Mouse (Mus musculus) forebrain, embryonic 15.5 days (tissue): ENCODE measurements around the gene Tet1. TPM values are rescaled to one million over a fixed set of nuclear protein-coding genes. Genes with fewer than 3 reads are reported as not detected.

Experiments
- ATAC-seq: fragments of 200-750 bp; cut with Nextera tagmentation; replicated peaks from 2 replicates; pipeline ENCODE4 v1.8.0; 2017; ENCODE audit warnings: mild to moderate bottlenecking, moderate TSS enrichment, moderate library complexity
- H3K27ac ChIP-seq: fragments of 300-500 bp; sonication (generic); replicated peaks from 2 replicates; pipeline ENCODE4 v1.5.1; 2015; ENCODE audit warnings: mild to moderate bottlenecking, inconsistent platforms
- H3K27me3 ChIP-seq: fragments of 300-500 bp; sonication (generic); 2 replicates; pipeline ENCODE4 v1.6.1; 2015; ENCODE audit warnings: inconsistent platforms
- H3K36me3 ChIP-seq: fragments of 300-500 bp; sonication (generic); 2 replicates; pipeline ENCODE4 v1.6.1; 2015; ENCODE audit warnings: mild to moderate bottlenecking, inconsistent platforms
- H3K4me1 ChIP-seq: fragments of 300-500 bp; sonication (generic); 2 replicates; pipeline ENCODE4 v1.6.1; 2015; ENCODE audit warnings: inconsistent platforms
- H3K4me2 ChIP-seq: fragments of 300-500 bp; sonication (generic); replicated peaks from 2 replicates; pipeline ENCODE4 v1.6.1; 2015; ENCODE audit warnings: mild to moderate bottlenecking, inconsistent platforms
- H3K4me3 ChIP-seq: fragments of 300-500 bp; sonication (generic); 2 replicates; pipeline ENCODE4 v1.5.1; 2015; ENCODE audit warnings: mild to moderate bottlenecking, inconsistent platforms
- H3K9ac ChIP-seq: fragments of 300-500 bp; sonication (generic); replicated peaks from 2 replicates; pipeline ENCODE4 v1.6.1; 2015; ENCODE audit warnings: mild to moderate bottlenecking, inconsistent platforms
- H3K9me3 ChIP-seq: fragments of 300-500 bp; sonication (generic); 2 replicates; pipeline ENCODE4 v1.6.1; 2016; ENCODE audit warnings: inconsistent platforms
- WGBS: fragments of 180-500 bp; shearing (Covaris S2); methylation state at CpG from one replicate; pipeline ENCODE4 v1.1.7; 2015; ENCODE audit warnings: mixed read lengths; 5-methylcytosine and 5-hydroxymethylcytosine counted together
- polyA plus RNA-seq: library from polyadenylated mRNA; unstranded; fragments of >200 nt; fragmentation: Nextera tagmentation; extraction: Ambion mirVana; gene quantifications from 2 replicates; pipeline ENCODE4 v1.2.1, GENCODE M21; 2015

The Tet1 gene
- polyA plus RNA-seq, 1 experiment from 2014 or later, result 35.0 TPM

DNA sequence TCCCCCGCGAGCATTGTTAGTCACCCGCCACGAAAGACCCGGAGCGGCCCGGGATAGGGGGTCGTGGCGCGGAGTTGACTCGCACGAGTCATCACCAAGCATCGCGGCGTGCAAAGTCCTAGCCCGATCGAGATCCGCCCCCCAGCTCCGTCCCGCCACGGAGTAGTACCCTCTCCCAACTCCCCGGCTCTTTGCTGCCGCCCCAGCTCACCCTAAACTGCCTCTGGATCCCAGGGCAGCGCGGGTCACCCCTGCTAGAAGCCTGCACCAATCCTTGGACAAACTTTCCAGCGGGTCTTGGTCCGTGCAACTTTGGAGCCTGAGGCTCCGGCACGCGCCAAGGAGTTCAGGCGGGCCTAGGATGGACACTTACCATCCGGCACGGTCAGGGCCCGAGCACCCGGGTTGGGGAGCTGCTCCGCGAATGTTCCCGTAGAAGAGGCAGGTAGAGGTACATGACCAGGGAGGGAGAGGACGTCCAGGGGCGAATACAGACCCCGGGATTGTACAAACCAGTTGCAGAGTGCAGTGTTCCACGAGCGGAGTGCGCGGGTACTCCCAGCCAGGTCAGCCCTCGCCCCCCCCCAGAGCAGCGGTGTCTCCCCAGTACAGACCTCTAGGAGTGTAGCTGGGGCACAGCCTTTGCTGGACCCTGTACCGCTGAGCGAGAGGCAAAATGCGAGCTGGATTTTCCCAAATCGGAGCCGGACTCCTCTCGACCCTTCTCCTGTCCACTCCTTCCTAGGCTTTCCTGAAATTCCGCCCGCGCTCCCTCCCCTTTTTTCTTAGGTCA lies 21.8 kb downstream of the Tet1 start:
- H3K27me3 ChIP-seq, result no peaks in the 10 kb centered on the region; the same call in 1 of the 2 replicates
- ATAC-seq, result peak; percentile 71
- under 1% methylated on average over 56 of the region's 56 CpGs for WGBS
- H3K4me1 ChIP-seq, result peaks cover 24% of the 10 kb centered on the region
- no peaks in the 10 kb centered on the region for H3K36me3 ChIP-seq
- peak overlapping the region; percentile 91 for H3K4me2 ChIP-seq
- H3K27ac ChIP-seq, result no peak overlapping the region
- H3K9me3 ChIP-seq, result no peaks in the 10 kb centered on the region
- H3K9ac ChIP-seq, result peak overlapping the region; percentile 36
- H3K4me3 ChIP-seq, result peak overlapping the region; percentile 44

DNA sequence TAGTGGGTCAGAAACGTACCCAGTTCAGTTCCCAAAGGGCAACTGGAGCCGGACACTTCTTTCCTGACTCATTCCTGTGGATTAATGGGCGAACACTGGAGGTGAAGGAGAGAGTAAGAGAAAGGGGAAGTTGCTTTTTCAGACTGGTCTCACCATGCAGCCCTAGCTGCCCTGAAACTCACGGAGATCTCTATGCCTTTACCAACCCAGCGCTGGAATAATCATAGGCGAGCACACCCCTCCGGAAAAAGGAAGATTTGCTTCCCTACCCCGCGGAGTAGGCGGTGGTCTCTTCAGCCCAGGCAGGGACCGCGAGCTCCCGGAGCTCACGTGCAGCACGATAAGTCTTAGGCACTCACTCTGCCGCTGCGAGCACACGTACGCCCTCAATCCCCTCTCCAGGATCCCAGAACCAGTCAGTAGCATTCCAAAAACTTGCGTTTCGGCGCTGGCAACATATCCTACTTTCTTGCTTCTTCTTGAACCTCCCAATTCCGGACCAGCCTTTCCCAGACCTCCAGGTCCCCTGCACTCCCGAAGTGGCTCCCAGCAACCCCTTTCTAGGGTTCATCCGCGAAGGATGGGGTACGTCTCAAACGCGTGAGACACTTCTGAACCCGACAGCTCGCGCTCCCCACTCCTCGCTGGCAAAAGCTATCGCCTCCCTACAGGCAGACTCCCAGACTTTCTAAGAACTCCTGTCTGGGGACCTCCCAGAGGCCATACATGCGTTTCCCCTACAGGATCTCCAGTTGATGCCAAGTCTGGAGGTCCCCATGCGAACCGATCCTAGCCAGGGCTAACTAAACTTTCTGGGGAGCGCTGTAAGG lies 22.6 kb downstream of the Tet1 start:
- H3K4me3 ChIP-seq, result peak overlapping the region; percentile 44
- peak overlapping the region; percentile 91 for H3K4me2 ChIP-seq
- H3K27ac ChIP-seq, result no peak overlapping the region
- no peaks in the 10 kb centered on the region for H3K36me3 ChIP-seq
- H3K4me1 ChIP-seq, result peaks cover 24% of the 10 kb centered on the region
- no peaks in the 10 kb centered on the region for H3K9me3 ChIP-seq
- no peaks in the 10 kb centered on the region; the same call in 1 of the 2 replicates for H3K27me3 ChIP-seq
- H3K9ac ChIP-seq, result peak overlapping the region; percentile 36
- WGBS, result under 1% methylated on average over 38 of the region's 38 CpGs
- ATAC-seq, result peak; percentile 43

DNA sequence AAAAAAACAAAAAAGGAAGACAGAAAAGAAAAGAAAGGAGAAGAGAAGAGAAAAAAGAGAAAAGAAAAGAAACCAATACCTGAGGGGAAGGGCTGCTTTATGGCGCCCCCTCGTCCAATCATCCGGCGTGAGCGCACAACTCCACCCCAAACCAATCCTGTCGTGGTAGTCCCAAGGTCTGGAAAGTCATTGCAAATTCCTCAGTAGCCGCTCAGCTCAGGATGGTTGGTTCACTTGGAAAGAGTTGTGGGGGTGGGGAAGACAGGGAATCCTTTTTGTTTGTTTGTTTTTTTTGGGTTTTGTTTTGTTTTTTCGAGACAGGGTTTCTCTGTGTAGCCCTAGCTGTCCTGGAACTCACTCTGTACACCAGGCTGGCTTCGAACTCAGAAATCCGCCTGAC lies 23.3 kb downstream of the Tet1 start:
- H3K36me3 ChIP-seq, result no peaks in the 10 kb centered on the region
- no peak overlapping the region for H3K9ac ChIP-seq
- ATAC-seq, result no peak
- no peak overlapping the region for H3K27ac ChIP-seq
- peaks cover 24% of the 10 kb centered on the region for H3K4me1 ChIP-seq
- H3K4me3 ChIP-seq, result peak overlapping the region; percentile 44
- H3K27me3 ChIP-seq, result no peaks in the 10 kb centered on the region; the same call in 1 of the 2 replicates
- WGBS, result 44% methylated on average over 10 of the region's 10 CpGs
- no peaks in the 10 kb centered on the region for H3K9me3 ChIP-seq
- peak overlapping the region; percentile 91 for H3K4me2 ChIP-seq

DNA sequence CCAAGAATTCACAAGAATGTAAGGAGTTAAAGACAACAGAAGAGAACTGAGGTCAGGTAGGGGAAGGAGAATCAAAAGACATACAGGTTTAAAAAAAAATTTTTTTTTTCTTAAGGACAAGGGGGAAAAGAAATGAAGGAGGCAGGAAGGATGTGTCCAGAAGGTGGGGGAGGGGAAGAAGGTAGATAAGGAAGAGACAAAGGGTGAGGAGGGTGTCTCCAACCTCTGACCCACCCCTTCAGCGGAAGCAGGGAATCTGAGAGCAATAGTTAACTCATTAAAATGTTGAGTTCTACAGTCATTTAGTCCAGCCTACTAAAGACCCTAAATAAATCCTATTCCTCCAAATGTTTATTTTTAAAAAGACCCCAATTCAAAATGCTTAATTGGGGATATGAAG lies 24.3 kb downstream of the Tet1 start:
- Histone ChIP-seq H3K4me1 (peaks cover 24% of the 10 kb centered on the region), H3K9me3 (no peaks in the 10 kb centered on the region), H3K4me2 (no peak overlapping the region), H3K27ac (no peak overlapping the region), H3K9ac (no peak overlapping the region), H3K27me3 (no peaks in the 10 kb centered on the region; the same call in 1 of the 2 replicates), H3K36me3 (no peaks in the 10 kb centered on the region), H3K4me3 (no peak overlapping the region)
- ATAC-seq, result no peak
- 70% methylated on average over 1 of the region's 1 CpGs for WGBS

DNA sequence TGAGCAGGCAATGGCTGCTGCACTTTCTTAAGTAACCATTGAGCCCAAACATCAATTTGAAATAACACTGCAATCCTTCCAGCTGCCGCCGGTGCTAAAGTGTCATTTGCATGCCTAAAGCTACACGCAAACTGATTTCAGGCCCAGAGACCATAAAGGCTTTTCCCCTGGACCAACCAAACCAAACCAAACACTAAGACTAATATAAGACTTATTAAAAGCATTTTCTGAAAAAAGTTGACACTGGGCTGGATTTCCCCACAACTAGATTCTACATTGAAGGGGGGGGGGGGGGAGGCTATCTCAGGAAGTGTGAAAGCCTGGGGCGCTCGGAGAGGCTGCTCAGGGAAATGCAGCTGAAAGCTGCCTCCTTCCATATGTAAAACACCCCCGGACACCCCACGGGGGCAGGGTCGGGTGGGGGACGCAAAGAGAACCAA lies 24.8 kb downstream of the Tet1 start:
- Histone ChIP-seq H3K4me3 (no peak overlapping the region), H3K9ac (no peak overlapping the region), H3K27me3 (no peaks in the 10 kb centered on the region; the same call in 1 of the 2 replicates), H3K27ac (no peak overlapping the region), H3K36me3 (no peaks in the 10 kb centered on the region), H3K4me1 (peaks cover 24% of the 10 kb centered on the region), H3K4me2 (no peak overlapping the region), H3K9me3 (no peaks in the 10 kb centered on the region)
- ATAC-seq, result no peak
- WGBS, result 12% methylated on average over 9 of the region's 9 CpGs

DNA sequence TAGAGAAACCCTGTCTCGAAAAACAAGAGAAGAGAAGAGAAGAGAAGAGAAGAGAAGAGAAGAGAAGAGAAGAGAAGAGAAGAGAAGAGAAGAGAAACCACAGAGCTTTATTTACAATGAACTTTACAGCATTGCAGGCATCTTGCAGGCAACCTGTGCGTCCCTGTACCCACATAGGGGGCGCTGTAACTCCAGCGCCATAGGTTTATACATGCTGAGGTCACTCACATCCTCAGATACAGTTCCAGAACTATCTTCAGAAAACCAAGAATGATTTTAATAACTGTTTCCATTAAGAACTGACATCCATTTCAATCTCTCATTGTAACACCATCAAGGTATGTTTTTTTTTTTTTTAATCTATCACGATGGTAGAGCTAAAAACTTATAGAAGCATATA lies 27.6 kb downstream of the Tet1 start:
- H3K36me3 ChIP-seq, result no peaks in the 10 kb centered on the region
- no peak overlapping the region for H3K4me2 ChIP-seq
- no peak overlapping the region for H3K9ac ChIP-seq
- no peak for ATAC-seq
- 43% methylated on average over 5 of the region's 5 CpGs for WGBS
- no peaks in the 10 kb centered on the region; the same call in 1 of the 2 replicates for H3K27me3 ChIP-seq
- no peak overlapping the region for H3K4me3 ChIP-seq
- no peak overlapping the region for H3K27ac ChIP-seq
- no peaks in the 10 kb centered on the region for H3K9me3 ChIP-seq
- peaks cover 12% of the 10 kb centered on the region for H3K4me1 ChIP-seq

DNA sequence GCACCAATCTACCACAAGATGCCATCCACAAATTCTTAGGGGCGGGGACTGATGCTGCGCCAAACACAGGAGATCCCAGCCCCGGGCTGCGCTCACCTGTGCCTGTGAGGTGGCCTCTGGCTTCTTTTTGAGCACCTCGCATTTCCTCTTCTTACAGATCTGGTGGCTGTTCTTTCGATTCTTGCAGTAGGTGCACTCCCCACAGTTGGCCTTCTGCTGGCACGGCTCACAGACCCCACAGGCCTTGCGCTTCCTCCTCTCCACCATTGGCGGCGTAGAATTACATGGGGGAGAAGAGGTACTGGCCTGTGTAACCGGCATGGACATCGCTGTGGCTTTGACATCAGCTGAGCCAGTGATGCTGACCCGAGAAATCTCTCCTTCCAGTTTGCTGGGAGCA lies 30.7 kb downstream of the Tet1 start:
- H3K4me1 ChIP-seq, result no peaks in the 10 kb centered on the region
- no peak overlapping the region for H3K9ac ChIP-seq
- H3K36me3 ChIP-seq, result no peaks in the 10 kb centered on the region
- WGBS, result 90% methylated on average over 13 of the region's 13 CpGs
- no peaks in the 10 kb centered on the region for H3K9me3 ChIP-seq
- H3K27ac ChIP-seq, result no peak overlapping the region
- no peaks in the 10 kb centered on the region for H3K27me3 ChIP-seq
- H3K4me2 ChIP-seq, result no peak overlapping the region
- ATAC-seq, result no peak
- no peak overlapping the region for H3K4me3 ChIP-seq

DNA sequence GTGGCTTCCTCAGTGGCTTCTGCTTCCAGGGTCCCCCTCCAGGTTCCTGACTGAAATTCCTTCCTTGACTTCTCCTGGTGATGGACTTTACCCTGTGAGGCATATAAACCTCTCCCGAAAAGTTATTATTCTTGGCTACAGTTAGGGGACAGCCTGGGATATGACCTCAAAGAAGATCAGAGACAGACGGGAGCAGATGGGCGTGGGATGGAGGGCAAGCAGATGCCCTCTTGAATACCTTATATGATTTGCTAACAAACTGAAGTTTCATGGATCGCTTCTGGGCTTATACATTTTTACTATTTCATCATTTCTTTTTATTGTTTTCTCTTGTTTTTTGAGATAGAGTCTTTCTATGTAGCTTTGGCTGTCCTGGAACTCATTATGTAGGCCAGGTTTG lies 33.2 kb downstream of the Tet1 start:
- no peak overlapping the region for H3K4me2 ChIP-seq
- no peaks in the 10 kb centered on the region for H3K36me3 ChIP-seq
- no peaks in the 10 kb centered on the region for H3K27me3 ChIP-seq
- no peak overlapping the region for H3K4me3 ChIP-seq
- ATAC-seq, result no peak
- 95% methylated on average over 4 of the region's 4 CpGs for WGBS
- no peaks in the 10 kb centered on the region for H3K4me1 ChIP-seq
- no peak overlapping the region for H3K9ac ChIP-seq
- H3K9me3 ChIP-seq, result no peaks in the 10 kb centered on the region
- H3K27ac ChIP-seq, result no peak overlapping the region

DNA sequence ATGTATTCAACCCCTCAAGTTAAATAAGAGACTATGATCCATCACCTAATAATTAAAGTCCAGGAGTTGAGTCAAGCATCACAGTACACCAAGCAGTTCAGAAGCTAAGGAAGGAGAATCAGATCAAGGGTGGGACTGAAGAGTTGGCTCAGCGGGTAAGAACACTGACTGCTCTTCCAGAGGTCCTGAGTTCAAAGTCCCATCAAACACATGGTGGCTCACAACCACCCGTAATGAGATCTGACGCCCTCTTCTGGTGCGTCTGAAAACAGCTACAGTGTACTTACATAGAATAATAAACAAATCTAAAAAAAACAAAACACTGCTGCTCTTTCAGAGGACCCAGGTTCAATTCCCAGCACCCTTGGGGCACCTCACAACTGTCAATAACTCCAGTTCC lies 34.0 kb downstream of the Tet1 start:
- Histone ChIP-seq H3K27me3 (no peaks in the 10 kb centered on the region), H3K9ac (no peak overlapping the region), H3K4me2 (no peak overlapping the region), H3K27ac (no peak overlapping the region), H3K9me3 (no peaks in the 10 kb centered on the region), H3K36me3 (no peaks in the 10 kb centered on the region), H3K4me1 (no peaks in the 10 kb centered on the region), H3K4me3 (no peak overlapping the region)
- 85% methylated on average over 4 of the region's 4 CpGs for WGBS
- ATAC-seq, result no peak

DNA sequence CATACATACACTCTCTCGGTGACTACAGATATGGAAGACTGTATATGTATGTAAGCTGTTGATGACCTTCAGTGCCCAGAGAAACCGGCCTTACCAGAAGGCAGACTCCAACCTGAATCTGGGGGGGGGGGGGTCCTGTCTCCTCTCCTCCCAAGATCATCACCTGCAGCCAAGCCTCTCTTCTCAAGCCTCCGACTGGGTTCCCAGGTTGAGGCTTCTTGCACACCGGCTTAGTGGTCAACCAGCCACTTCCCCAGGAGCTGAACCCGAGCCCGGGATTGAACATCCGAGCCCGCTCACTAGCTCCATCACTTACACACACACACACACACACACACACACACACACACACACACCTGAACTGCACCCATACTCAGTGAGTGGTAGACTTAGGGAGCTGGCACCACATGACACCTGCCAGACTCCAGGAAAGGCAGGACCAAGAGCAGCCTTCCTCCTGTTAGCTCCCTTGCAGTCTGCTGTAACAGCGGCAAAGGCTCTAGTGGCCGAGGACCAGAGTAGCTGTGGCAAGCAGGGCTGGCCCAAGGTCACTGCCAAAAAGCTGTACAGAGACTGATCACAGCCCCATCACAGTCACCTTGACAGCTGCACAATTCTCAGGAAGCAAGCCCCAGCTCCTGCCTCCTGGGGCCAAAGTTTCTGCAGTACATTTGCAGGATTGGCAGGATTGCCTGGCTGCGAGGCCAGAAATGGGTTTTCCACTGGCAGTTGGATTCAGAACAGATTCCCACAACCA lies 42.6 kb downstream of the Tet1 start:
- H3K27ac ChIP-seq, result peak overlapping the region; percentile 97

DNA sequence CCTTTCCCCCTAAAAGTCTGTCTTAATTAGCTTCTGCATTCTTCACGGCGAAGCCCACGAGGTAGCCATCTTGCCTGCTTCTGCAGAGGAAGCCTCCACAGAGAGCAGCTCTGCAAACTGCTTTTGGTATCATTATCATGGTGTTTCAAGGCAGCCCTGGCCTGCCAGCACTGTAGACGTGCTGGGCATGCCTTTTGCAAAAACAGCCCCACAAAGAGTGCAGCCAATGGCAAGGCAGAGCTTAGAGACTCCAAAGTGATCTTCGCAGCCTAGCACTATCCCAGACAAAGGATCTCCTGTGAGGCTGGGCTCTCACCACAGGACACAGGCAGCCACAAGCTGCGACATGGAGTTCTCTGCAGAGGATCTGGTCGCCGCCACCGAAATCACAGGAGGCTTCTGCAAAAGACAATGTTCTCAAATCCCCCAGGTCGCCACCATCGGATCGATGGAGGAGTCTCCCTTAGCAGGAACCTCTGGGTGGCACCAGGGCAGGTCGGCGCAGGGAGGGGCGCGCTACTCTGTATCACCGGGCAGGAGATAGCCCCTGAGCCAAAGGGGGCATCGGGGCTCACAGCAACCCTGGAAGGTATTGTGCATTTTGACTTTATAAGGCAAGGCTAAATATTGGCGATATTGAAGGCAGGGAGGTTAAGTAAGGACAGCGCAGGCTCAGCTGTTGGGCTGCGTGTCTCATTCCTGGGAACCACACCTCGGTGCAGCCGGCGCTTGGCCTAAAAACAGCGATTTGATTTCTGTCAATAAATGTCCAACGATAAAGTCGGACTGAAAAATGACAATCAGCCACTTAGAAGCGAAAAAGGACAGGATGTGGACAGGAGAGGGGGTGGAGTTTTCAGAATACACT lies 43.4 kb downstream of the Tet1 start:
- Histone ChIP-seq H3K4me1 (peaks cover 30% of the 10 kb centered on the region), H3K9me3 (no peaks in the 10 kb centered on the region), H3K9ac (peak overlapping the region; percentile 83), H3K4me2 (peak overlapping the region; percentile 78), H3K4me3 (peak overlapping the region; percentile 61), H3K27me3 (no peaks in the 10 kb centered on the region), H3K27ac (peak overlapping the region; percentile 97), H3K36me3 (peaks cover 3% of the 10 kb centered on the region)
- WGBS, result 1% methylated on average over 28 of the region's 28 CpGs
- peak; percentile 97 for ATAC-seq

More for the DNA sequence above, 42.6 kb downstream of the Tet1 start:
- H3K27me3 ChIP-seq, result no peaks in the 10 kb centered on the region
- no peaks in the 10 kb centered on the region for H3K9me3 ChIP-seq
- ATAC-seq, result 0 out of 2 replicates have a peak, but pooled peaks have one; percentile 42
- H3K36me3 ChIP-seq, result peaks cover 3% of the 10 kb centered on the region
- whole genome bisulfite sequencing, result 12% methylated on average over 11 of the region's 11 CpGs
- peak overlapping the region; percentile 83 for H3K9ac ChIP-seq
- peak overlapping the region; percentile 78 for H3K4me2 ChIP-seq
- H3K4me3 ChIP-seq, result peak overlapping the region; percentile 61
- peaks cover 30% of the 10 kb centered on the region for H3K4me1 ChIP-seq
